ENCODE assay signal across 17 mouse cellular contexts in genomic region chr5:30518108-30518507, GRCm38 (mm10). TPM values are rescaled to one million over a fixed set of nuclear protein-coding genes. Genes with fewer than 3 reads are reported as not detected.
A peak's percentile ranks its signal among the peaks of the same experiment; 100 is the strongest.
DNase-seq lines count a peak whose midpoint lies in the region; ATAC-seq and TF ChIP-seq lines count a peak whose summit lies in the region.
"Had no signal": no experiment of that assay in that cellular context is flagged by ENCODE, and none has a peak within 500 bp of the region (broad histone marks: within the 10 kb centered on the region; RNA-seq: fewer than 3 reads in every experiment).

No protein-coding gene starts in this region.

- peak; percentile 67 for ATAC-seq in lung, embryonic 14.5 days (ENCODE audit: insufficient read depth)
- no peak for ATAC-seq in stomach, postnatal 0 days (ENCODE audit: low FRiP score, low TSS enrichment)
- ATAC-seq in midbrain, embryonic 14.5 days (ENCODE audit: low FRiP score, low TSS enrichment): no peak

- DNase-seq in cerebellum, postnatal 10 days: peak; percentile 33 to 35
- no peak for DNase-seq in cerebellum, adult 11 months
- peak; percentile 25 to 41 for DNase-seq in spleen, postnatal 10 days (ENCODE audit: low spot score in 2 of 2)
- DNase-seq in spleen, adult 18-20 months: no peak
- DNase-seq in lung, embryonic 14.5 days: peak; percentile 86
- no peak for DNase-seq in stomach, postnatal 0 days (ENCODE audit: low spot score)
- no peak for DNase-seq in left cerebral cortex, postnatal 25 days (ENCODE audit: low spot score in 2 of 2)
- no peak for DNase-seq in midbrain, embryonic 14.5 days
- DNase-seq: cerebellum, postnatal 36 days; kidney, adult 8-10 months; layer of hippocampus, postnatal 36 days; right cerebral cortex, postnatal 4 days had no signal

- 34% methylated on average over 5 of the region's 5 CpGs for WGBS in lung, embryonic 14.5 days
- 36% methylated on average over 5 of the region's 5 CpGs for WGBS in stomach, postnatal 0 days
- 88% methylated on average over 5 of the region's 5 CpGs for WGBS in midbrain, embryonic 14.5 days

- no peak for TF ChIP-seq EP300 in stomach, postnatal 0 days (optimal IDR thresholded peaks at IDR 0.05)

- no peak overlapping the region for H3K4me2 ChIP-seq in lung, embryonic 14.5 days
- no peak overlapping the region for H3K4me2 ChIP-seq in stomach, postnatal 0 days (replicated peaks; ENCODE audit: low read depth)
- no peak overlapping the region for H3K4me2 ChIP-seq in midbrain, embryonic 14.5 days (ENCODE audit: low read length)
- H3K4me2 ChIP-seq: neural tube, embryonic 12.5 days had no signal

- intact Hi-C loops in left cerebral cortex, postnatal 25 days (cut with DNase I): loop anchor here (5.0 kb wide), 1 partner anchor 69 kb away; the partner anchor contains the start of gene Kcnk3

- H3K27me3 ChIP-seq in lung, embryonic 14.5 days (ENCODE audit: insufficient read depth, low read length): no peaks in the 10 kb centered on the region
- no peaks in the 10 kb centered on the region for H3K27me3 ChIP-seq in stomach, postnatal 0 days (ENCODE audit: control insufficient read depth, insufficient read depth, low read length)
- no peaks in the 10 kb centered on the region for H3K27me3 ChIP-seq in midbrain, embryonic 14.5 days (ENCODE audit: control insufficient read depth, insufficient read depth, low read length)
- H3K27me3 ChIP-seq: neural tube, embryonic 12.5 days had no signal

- 0 out of 2 replicates have a peak overlapping the region, but pooled peaks have one; percentile 13 for H3K9ac ChIP-seq in lung, embryonic 14.5 days
- peak overlapping the region; percentile 4; the same call in 1 of the 2 replicates for H3K9ac ChIP-seq in stomach, postnatal 0 days (ENCODE audit: low read length)
- H3K9ac ChIP-seq in midbrain, embryonic 14.5 days (replicated peaks; ENCODE audit: low read length): no peak overlapping the region
- H3K9ac ChIP-seq: neural tube, embryonic 12.5 days had no signal

- peaks cover 20% of the 10 kb centered on the region for H3K4me1 ChIP-seq in lung, embryonic 14.5 days (ENCODE audit: insufficient read depth)
- peaks cover 3% of the 10 kb centered on the region; the same call in 1 of the 2 replicates for H3K4me1 ChIP-seq in stomach, postnatal 0 days (replicated peaks; ENCODE audit: control insufficient read depth, insufficient read depth)
- H3K4me1 ChIP-seq in midbrain, embryonic 14.5 days (ENCODE audit: control insufficient read depth, insufficient read depth, low read length): no peaks in the 10 kb centered on the region
- H3K4me1 ChIP-seq: neural tube, embryonic 12.5 days had no signal

- TF ChIP-seq CTCF in lung, embryonic 14.5 days (IDR thresholded peaks at IDR 0.05; ENCODE audit: low read depth): no peak
- TF ChIP-seq CTCF in stomach, postnatal 0 days (IDR thresholded peaks at IDR 0.05; ENCODE audit: low read depth): no peak

- no peaks in the 10 kb centered on the region for H3K36me3 ChIP-seq in lung, embryonic 14.5 days (ENCODE audit: insufficient read depth)
- H3K36me3 ChIP-seq in stomach, postnatal 0 days (ENCODE audit: control insufficient read depth, insufficient read depth, low read length): no peaks in the 10 kb centered on the region
- no peaks in the 10 kb centered on the region for H3K36me3 ChIP-seq in midbrain, embryonic 14.5 days (ENCODE audit: control insufficient read depth, insufficient read depth, low read length)
- H3K36me3 ChIP-seq: midbrain, embryonic 10.5 days; neural tube, embryonic 12.5 days had no signal

- no peak overlapping the region for H3K4me3 ChIP-seq in lung, embryonic 14.5 days (ENCODE audit: low read depth, low read length)
- no peak overlapping the region for H3K4me3 ChIP-seq in stomach, postnatal 0 days (ENCODE audit: low read depth, low read length)
- H3K4me3 ChIP-seq in midbrain, embryonic 14.5 days (replicated peaks; ENCODE audit: low read depth, low read length): no peak overlapping the region
- H3K4me3 ChIP-seq: midbrain, embryonic 10.5 days; neural tube, embryonic 12.5 days had no signal

- no peaks in the 10 kb centered on the region for H3K9me3 ChIP-seq in lung, embryonic 14.5 days (ENCODE audit: low read depth, low read length)
- no peaks in the 10 kb centered on the region for H3K9me3 ChIP-seq in stomach, postnatal 0 days (ENCODE audit: control insufficient read depth, low read length)
- no peaks in the 10 kb centered on the region for H3K9me3 ChIP-seq in midbrain, embryonic 14.5 days (ENCODE audit: control insufficient read depth, low read length)
- H3K9me3 ChIP-seq: midbrain, embryonic 10.5 days; neural tube, embryonic 12.5 days had no signal

- peak overlapping the region; percentile 84 for H3K27ac ChIP-seq in lung, embryonic 14.5 days (ENCODE audit: low read depth)
- no peak overlapping the region for H3K27ac ChIP-seq in stomach, postnatal 0 days (replicated peaks)
- H3K27ac ChIP-seq in midbrain, embryonic 14.5 days (replicated peaks; ENCODE audit: low read depth, low read length): no peak overlapping the region
- H3K27ac ChIP-seq: midbrain, embryonic 10.5 days; neural tube, embryonic 12.5 days had no signal

RNA-seq across cellular contexts. Expression of gene Cib4, which starts 27.5 kb away (rescaled TPM):
- 0.26 TPM in 1 of 2 replicates, not detected in the other for polyA plus RNA-seq in lung, embryonic 14.5 days (2014; fragmentation: Nextera tagmentation; extraction: Ambion mirVana)
- polyA plus RNA-seq in stomach, postnatal 0 days (2015; fragmentation: Nextera tagmentation; extraction: Ambion mirVana): 0.17 and 0.30 TPM in 2 replicates
- not detected for total RNA-seq in left cerebral cortex, postnatal 25 days (2021)
- polyA plus RNA-seq in midbrain, embryonic 14.5 days (2014; fragmentation: Nextera tagmentation; extraction: Ambion mirVana): not detected in 2 replicates
- total RNA-seq: gastrocnemius, adult 18-20 months; layer of hippocampus, postnatal 36 days had no signal
- polyA plus RNA-seq: heart, embryonic 16.5 days; midbrain, embryonic 10.5 days; neural tube, embryonic 12.5 days; thymus, postnatal 0 days had no signal

RNA-seq across cellular contexts. Expression of gene 1700001C02Rik, which starts 52.3 kb away (rescaled TPM):
- not detected in 2 replicates for polyA plus RNA-seq in lung, embryonic 14.5 days (2014; fragmentation: Nextera tagmentation; extraction: Ambion mirVana)
- polyA plus RNA-seq in stomach, postnatal 0 days (2015; fragmentation: Nextera tagmentation; extraction: Ambion mirVana): not detected in 2 replicates
- total RNA-seq in left cerebral cortex, postnatal 25 days (2021): not detected
- 0.41 and 1.2 TPM in 2 replicates for polyA plus RNA-seq in midbrain, embryonic 14.5 days (2014; fragmentation: Nextera tagmentation; extraction: Ambion mirVana)
- total RNA-seq: gastrocnemius, adult 18-20 months; layer of hippocampus, postnatal 36 days had no signal
- polyA plus RNA-seq: midbrain, embryonic 10.5 days; neural tube, embryonic 12.5 days had no signal

RNA-seq across cellular contexts. Expression of gene Otof, which starts 56.4 kb away (rescaled TPM):
- 1.4 and 1.7 TPM in 2 replicates for polyA plus RNA-seq in lung, embryonic 14.5 days (2014; fragmentation: Nextera tagmentation; extraction: Ambion mirVana)
- 0.02 TPM in 2 replicates for polyA plus RNA-seq in stomach, postnatal 0 days (2015; fragmentation: Nextera tagmentation; extraction: Ambion mirVana)
- total RNA-seq in left cerebral cortex, postnatal 25 days (2021): 10 to 100 TPM; 17.3 to 24.0 TPM
- 2.7 and 3.3 TPM in 2 replicates for polyA plus RNA-seq in midbrain, embryonic 14.5 days (2014; fragmentation: Nextera tagmentation; extraction: Ambion mirVana)

Comparison
In these comparisons a context has a peak if more than half of its experiments do, and no peak if none do; other contexts are left out.
1. DNase-seq: peak in cerebellum, postnatal 10 days (2 of 2), spleen, postnatal 10 days (2 of 2) and lung, embryonic 14.5 days (single experiment); none in cerebellum, adult 11 months (single experiment), spleen, adult 18-20 months (0 of 2), stomach, postnatal 0 days (single experiment), left cerebral cortex, postnatal 25 days (0 of 2) and midbrain, embryonic 14.5 days (single experiment).